Mouse (Mus musculus) ES-CJ7 (cell line): ENCODE measurements around the gene Ddx25.
A peak's percentile ranks its signal among the peaks of the same experiment; 100 is the strongest.

Experiments used
- DNase-seq: peaks from one replicate; pipeline ENCODE4 v3.0.0; 2011; ENCODE audit warnings: low read depth, low spot score

The Ddx25 gene

GRCm38 (mm10) chr9:35558257-35559008, at the start of gene Ddx25, which contains the start of gene Pus3:
Gene Ddx25 (minus strand): TSS chr9:35558528.
Gene Pus3 (plus strand): TSS chr9:35558595.
- peak; percentile 40 for DNase-seq

DNA sequence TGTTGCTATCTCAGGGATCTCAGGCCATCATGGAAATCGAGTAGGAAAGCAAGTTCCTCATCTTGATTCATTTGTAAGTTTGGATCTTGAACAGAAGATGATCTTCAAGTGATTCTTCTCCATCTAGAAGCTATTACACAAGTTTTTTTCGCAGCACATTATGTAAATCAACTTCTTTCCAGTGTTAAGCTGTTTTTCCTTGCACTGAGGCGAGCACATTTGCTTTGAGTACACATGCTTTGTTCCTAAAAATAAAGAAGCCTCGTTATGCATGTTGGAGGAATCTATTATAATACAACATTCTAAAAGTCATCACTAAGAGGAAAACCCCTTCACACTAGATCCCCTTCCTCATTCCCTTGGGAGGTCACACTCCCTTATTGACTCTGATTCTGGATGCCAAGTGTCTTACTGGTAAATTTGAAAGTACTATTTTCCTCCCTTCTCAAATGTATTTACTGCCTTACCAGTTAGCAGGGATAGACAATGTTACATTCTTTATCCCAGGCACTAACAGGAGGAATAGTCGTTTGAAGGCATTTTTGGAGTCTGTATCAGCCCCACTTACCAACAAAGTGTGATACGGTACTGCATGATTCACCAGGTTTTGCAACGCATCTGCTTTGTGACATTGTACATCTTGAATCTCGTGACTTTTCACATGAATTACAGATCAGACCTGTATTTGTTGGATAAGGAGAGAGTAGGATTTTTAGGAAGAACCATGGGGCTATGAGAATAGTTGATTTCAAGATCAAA, 49.5 kb upstream of the Ddx25 start:
- no peak for DNase-seq

- peak; percentile 31 for DNase-seq
Measured at GRCm38 (mm10) chr9:35592903-35593302, 34.6 kb upstream of the Ddx25 start.

GRCm38 (mm10) chr9:35587674-35588073, 29.3 kb upstream of the Ddx25 start:
- no peak for DNase-seq

DNA sequence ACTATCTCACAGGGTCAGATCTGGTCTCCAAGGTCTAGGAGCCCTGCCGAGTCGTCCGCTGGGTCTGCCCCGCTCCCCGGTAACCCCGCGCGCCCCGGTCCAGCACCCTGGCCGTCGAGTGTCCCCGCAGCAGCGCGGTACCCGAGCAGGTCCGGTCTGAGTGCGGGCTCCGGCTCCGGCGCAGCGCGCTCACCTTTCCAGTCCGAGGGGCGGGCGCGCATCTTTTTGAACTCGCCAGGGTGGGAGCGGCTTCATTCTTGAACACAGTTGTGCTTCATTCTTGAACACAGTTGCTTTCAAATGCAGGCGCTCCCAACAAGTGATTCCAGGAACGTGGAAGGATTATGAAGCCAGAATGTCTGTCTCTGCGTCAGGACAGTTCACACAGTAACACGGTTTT, 16.1 kb upstream of the Ddx25 start:
- DNase-seq, result no peak

GRCm38 (mm10) chr9:35570663-35571062, 12.3 kb upstream of the Ddx25 start:
- DNase-seq, result no peak

- DNase-seq, result peak; percentile 98
Measured at GRCm38 (mm10) chr9:35569571-35570534, 11.5 kb upstream of the Ddx25 start, which contains the start of the genes Pate2 and Hyls1. Gene Pate2 (plus strand): TSS chr9:35570284. Gene Hyls1 (minus strand): TSS chr9:35570398.

- no peak for DNase-seq
Measured at GRCm38 (mm10) chr9:35567995-35568394, 9.7 kb upstream of the Ddx25 start.

- no peak for DNase-seq
Measured at GRCm38 (mm10) chr9:35564536-35565240, 6.4 kb upstream of the Ddx25 start.

DNA sequence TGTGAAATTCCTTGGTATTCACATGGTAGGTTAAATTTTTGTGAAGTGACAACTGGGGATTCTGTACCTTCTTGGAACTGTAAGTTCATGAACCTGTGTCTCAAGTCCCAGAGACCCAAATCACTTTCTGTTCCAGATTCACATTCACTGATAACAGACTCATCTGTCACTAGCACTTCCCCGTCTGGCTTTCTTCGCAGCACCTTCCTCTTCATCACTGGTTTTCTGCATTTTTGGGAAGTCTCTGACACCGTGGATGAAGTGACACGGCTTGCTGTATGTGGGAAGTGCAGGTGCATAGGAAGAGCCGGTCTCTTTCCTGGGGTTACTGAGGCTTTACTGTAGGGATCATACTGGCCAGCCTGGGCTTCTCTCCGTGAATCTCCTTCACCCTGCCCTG, 3.3 kb upstream of the Ddx25 start:
- DNase-seq, result no peak

GRCm38 (mm10) chr9:35561076-35561475, 2.7 kb upstream of the Ddx25 start:
- DNase-seq, result no peak

GRCm38 (mm10) chr9:35559009-35559890, 922 bp upstream of the Ddx25 start:
- peak; percentile 94 for DNase-seq

GRCm38 (mm10) chr9:35556494-35557102, 1.7 kb downstream of the Ddx25 start:
- DNase-seq, result no peak

- no peak for DNase-seq
Measured at GRCm38 (mm10) chr9:35548455-35548854, 9.9 kb downstream of the Ddx25 start.

DNA sequence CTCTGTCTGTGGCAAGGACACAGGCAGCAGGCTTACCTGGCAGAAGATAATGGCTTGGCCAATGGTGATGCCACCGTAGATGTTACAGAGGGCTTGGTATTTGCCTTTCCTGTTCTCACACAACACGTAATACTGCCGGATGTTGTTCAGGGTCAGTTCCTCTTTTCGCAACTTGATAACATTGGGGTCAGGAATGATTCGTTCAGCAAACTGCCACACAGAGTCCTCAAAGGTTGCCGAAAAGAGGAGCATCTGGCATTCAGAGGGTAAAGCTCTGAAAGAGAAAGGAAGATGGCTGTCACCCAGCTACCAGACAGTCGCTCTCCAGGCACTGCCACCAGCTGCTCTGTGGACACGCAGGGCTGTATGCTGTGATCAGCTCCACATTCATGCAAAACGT, 11.6 kb downstream of the Ddx25 start:
- no peak for DNase-seq

DNA sequence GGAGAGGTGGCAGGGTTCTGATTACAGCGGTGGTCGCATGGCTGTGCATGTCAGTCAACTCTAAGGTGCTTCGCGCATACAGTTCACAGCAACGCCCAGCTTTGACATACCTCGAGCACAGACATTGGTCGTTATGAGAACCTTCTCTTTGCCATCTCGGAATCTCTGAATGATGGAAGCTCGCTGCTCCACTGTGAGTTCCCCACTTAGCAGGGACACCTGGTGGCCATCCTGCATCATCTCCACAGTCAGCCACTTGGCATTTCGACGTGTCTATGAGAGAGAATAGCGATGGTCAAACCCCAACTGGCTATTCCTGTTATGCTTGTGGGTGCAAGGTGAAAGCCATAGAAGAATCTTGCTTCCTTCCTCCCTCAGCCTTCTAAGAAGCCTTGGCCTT, 12.6 kb downstream of the Ddx25 start:
- DNase-seq, result no peak

DNA sequence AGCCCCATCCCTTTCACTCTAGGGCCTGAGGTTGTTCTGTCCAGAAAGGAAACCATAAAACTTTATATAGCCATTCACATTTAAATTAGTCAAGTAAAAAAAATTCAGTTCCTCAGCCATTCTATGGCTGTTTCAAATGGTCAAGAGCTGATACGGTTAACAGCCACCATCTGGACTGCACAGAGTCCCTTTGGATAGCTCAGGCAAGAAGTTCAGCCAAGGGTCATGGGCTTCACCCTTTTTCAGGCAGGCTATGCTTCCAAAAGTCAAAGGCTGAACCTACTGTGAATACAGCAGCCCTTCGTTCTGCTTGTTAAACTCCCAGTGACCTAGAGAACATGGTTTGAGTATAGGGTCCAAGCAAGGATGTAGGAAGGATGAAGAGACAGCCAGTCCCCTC, 13.7 kb downstream of the Ddx25 start:
- no peak for DNase-seq

GRCm38 (mm10) chr9:35543099-35543860, 15.0 kb downstream of the Ddx25 start:
- no peak for DNase-seq

GRCm38 (mm10) chr9:35541941-35542340, 16.4 kb downstream of the Ddx25 start:
- no peak for DNase-seq
